Mouse (Mus musculus) kidney, postnatal 4 days (tissue): ENCODE measurements around the gene Ppm1a.

Experiments used
- DNase-seq, 2 experiments: peaks; one replicate each; pipeline ENCODE4 v3.0.0; 2021; ENCODE audit warnings: mixed read lengths in 2 of 2

Gene Ppm1a

DNA sequence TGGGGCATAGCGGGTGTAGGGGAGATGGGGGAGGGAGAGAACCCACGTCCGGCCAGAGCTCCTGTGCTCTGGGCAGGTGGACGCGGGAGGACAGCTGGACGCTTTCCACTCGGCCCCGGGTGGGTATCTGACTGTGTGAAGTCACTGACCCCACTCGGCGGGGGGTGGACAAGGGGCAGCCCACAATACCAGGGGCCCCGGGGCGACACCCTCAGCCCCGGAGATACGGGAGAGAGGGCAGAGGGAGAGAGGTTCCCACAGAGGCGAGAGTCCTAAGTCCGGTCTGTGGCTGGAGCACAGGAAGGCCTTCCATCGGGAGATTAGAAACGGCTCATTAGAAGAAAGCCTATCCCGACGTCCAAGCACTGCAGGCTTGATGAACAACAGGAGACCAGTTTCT, 72.5 kb downstream of the Ppm1a start:
- no peak for DNase-seq

- no peak for DNase-seq
Measured at GRCm38 (mm10) chr12:72830317-72830716, 73.1 kb downstream of the Ppm1a start.

GRCm38 (mm10) chr12:72831711-72832432, 74.6 kb downstream of the Ppm1a start:
- peak; percentile 38 to 44 for DNase-seq

DNA sequence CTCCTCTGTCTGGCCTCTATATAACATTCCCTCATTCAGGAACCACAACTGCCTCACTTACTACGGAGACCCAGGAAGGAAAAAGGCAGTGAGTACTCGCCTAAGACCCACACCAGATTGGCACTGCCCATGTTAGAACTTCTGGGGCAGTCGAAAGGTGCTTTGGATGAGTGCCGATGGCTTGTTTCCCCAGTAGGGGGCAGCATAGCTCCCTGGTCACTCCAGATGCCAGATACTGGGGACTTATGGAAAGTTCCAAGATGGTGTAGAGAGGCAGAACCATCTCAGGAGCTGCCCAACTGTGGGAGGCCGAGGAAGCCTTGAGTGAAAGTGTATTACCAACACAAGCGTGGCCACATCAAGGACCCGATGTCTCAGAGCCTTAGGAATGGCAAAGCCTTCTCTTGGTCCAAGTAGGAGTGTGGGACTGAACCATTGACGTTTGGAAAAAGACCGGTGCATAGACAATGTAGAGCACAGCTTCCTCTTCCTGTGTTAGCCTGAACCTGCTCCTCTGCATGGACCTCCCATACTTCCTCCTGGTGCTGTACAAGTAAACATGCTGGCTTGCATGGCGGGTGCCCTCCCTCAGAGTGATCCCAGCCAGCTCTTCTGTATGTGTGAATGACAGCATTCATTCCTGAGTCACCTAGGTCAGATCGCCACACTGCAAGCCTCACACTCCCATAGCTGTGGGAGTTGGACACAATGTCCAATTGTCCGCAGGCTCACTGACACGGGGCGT, 77.7 kb downstream of the Ppm1a start:
- peak in 1 of 2 experiments; percentile 27 for DNase-seq

- DNase-seq = peak in 1 of 2 experiments; percentile 13
Measured at GRCm38 (mm10) chr12:72835518-72836015, 78.3 kb downstream of the Ppm1a start.

DNA sequence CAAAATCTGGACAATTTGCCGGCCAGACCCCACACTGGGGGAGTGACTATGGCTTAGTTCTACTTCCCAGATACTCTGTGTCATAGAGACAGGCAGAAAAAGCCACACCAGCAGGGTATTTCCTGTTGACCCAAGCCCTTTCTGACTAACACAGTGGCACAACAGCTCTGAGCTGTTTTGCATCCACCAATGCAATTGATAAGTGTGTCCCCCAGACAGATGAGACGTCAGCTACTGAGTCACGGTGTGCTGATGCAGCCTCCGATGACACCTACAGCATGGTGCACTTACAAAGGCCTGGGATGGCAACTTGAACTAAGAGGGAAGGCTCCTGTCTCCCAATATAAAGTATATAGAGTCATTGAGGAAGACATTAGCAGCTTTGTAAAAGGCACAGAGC, 80.0 kb downstream of the Ppm1a start:
- no peak for DNase-seq

- DNase-seq = no peak
Measured at GRCm38 (mm10) chr12:72841500-72841899, 84.2 kb downstream of the Ppm1a start.

DNA sequence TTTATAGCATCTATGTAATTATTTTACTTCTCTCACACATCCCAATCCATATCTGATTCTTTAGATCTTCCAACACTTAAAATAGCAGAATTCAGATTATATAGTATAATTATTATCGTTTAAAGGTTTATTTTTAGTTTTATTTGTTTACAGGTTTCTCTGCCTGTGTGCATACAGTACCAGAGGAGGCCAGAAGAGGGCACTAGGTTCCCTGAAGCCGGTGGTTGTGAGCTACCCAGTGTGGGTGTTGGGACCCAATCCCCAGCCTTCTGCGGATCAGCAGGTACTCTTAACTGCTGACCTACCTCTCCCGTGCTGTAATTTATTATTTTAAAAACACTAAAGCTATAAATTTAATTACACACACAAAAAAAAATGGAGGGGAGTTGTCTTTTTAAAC, 85.9 kb downstream of the Ppm1a start:
- no peak for DNase-seq

GRCm38 (mm10) chr12:72843555-72843954, 86.3 kb downstream of the Ppm1a start:
- DNase-seq = no peak

DNA sequence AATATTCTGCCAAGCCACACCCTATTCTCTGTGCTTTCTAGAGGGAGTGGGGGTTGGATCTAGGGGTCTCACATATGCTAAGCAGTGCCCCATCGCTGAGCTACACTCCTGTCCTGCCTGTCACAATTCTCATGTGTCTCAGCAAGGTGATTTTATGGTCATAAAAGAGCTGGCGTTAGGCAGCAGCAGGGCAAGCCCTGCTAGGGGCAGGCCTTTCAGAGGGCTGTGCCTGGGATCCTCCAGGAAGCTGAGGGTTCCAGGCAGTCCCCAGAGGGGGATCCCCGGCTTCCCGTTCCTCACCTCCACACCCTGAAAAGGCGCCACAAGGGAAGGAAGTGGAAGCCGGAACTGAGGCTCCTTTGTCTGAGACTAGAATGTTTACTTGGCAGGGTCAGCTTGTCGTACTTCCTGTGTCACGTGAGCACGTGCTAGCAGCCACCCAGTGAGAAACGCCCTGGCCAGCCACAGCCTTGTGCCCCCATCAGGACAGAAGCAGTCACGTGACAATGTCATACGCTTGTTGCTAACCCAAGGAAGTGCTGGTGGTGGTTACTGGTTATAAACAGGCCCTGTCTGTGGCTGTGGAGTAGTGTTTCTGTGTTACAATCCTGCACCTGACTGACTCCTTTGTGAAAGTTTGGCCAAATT, 86.8 kb downstream of the Ppm1a start:
- peak; percentile 50 to 79 for DNase-seq

- peak; percentile 30 to 46 for DNase-seq
Measured at GRCm38 (mm10) chr12:72845946-72846345, 88.7 kb downstream of the Ppm1a start.

DNA sequence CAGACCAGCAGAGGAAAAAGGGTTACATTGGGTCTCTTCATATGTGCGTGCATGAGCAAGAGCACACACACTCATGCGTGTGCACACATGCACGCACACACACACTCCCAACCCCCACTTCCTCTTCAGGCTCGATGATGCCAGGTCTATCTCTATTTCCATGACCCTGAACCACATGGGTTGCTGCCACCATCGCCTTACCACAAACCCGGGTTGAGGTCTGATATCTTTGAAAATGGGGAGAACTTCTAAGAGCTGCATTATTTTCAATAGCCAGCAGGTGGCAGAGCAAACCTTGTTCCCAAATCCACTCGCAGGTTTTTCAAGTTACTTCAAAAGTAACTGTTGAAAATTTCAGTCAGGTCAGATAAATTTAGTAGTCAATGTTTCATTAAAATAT, 90.5 kb downstream of the Ppm1a start:
- DNase-seq = peak; percentile 49 to 50
